Mouse (Mus musculus) midbrain, embryonic 16.5 days (tissue): Measurements from ENCODE around the gene Ulk4. TPM values are rescaled to one million over a fixed set of nuclear protein-coding genes. Genes with fewer than 3 reads are reported as not detected.

ENCODE experiments used
- ATAC-seq: fragments of 200-750 bp; cut with Nextera tagmentation; 2 replicates; pipeline ENCODE4 v1.8.0; 2017; ENCODE audit warnings: moderate TSS enrichment
- H3K27ac ChIP-seq: fragments of 300-500 bp; sonication (generic); 2 replicates; pipeline ENCODE4 v1.5.1; 2014; ENCODE audit warnings: mild to moderate bottlenecking, low read length, mixed read lengths
- H3K27me3 ChIP-seq: fragments of 300-500 bp; sonication (generic); 2 replicates; pipeline ENCODE4 v1.6.1; 2014; ENCODE audit warnings: low read depth, low read length, mixed read lengths; ENCODE audit not compliant: control insufficient read depth, insufficient read depth
- H3K36me3 ChIP-seq: fragments of 300-500 bp; sonication (generic); 2 replicates; pipeline ENCODE4 v1.6.1; 2014; ENCODE audit warnings: mild to moderate bottlenecking, low read length, moderate library complexity, mixed read lengths; ENCODE audit not compliant: control insufficient read depth, insufficient read depth
- H3K4me1 ChIP-seq: fragments of 300-500 bp; sonication (generic); 2 replicates; pipeline ENCODE4 v1.6.1; 2014; ENCODE audit warnings: mild to moderate bottlenecking, low read length, mixed read lengths; ENCODE audit not compliant: control insufficient read depth, insufficient read depth
- H3K4me2 ChIP-seq: fragments of 300-500 bp; sonication (generic); 2 replicates; pipeline ENCODE4 v1.6.1; 2014; ENCODE audit warnings: mild to moderate bottlenecking, low read length, mixed read lengths
- H3K4me3 ChIP-seq: fragments of 300-500 bp; sonication (generic); 2 replicates; pipeline ENCODE4 v1.5.1; 2014; ENCODE audit warnings: low read depth, mild to moderate bottlenecking, low read length, moderate library complexity, mixed read lengths
- H3K9ac ChIP-seq: fragments of 300-500 bp; sonication (generic); 2 replicates; pipeline ENCODE4 v1.6.1; 2014; ENCODE audit warnings: low read depth, low read length, mixed read lengths
- H3K9me3 ChIP-seq: fragments of 300-500 bp; sonication (generic); replicated peaks from 2 replicates; pipeline ENCODE4 v1.6.1; 2014; ENCODE audit warnings: mild to moderate bottlenecking, low read length, mixed read lengths; ENCODE audit not compliant: control insufficient read depth, poor library complexity, severe bottlenecking
- WGBS: fragments of 180-500 bp; shearing (Covaris S2); extraction: QIAGEN DNeasy Blood & Tissue Kit; methylation state at CpG from one replicate; pipeline ENCODE4 v1.1.7; 2014; 5-methylcytosine and 5-hydroxymethylcytosine counted together
- polyA plus RNA-seq: library from polyadenylated mRNA; unstranded; fragments of >200 nt; fragmentation: Nextera tagmentation; extraction: Ambion mirVana; gene quantifications from 2 replicates; pipeline ENCODE4 v1.2.1, GENCODE M21; 2015

Gene Ulk4
- polyA plus RNA-seq, 1 experiment from 2014 or later = 112 TPM

DNA sequence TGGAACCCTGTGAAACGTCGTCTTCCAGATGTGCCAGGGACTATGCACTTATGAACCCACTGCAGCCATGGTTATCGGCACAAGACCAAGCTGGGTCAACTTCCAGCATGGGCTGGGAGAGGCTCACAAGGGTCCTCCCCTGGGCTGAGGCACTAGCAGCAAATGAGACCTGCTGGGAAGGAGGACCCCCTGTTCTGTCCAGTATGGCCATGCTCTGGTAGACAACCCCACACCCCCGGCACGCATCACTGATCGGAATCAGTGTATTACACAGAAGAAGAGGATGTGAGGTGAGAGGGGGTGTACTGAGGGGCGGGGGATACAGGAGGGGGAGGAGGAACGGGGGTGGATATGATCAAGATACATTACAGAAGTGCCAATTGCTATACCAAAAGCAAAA, 148.1 kb downstream of the Ulk4 start:
- ATAC-seq = no peak
- Histone ChIP-seq H3K9me3 (no peaks in the 10 kb centered on the region), H3K27me3 (no peaks in the 10 kb centered on the region), H3K4me1 (0 out of 2 replicates have a peak, but pooled peaks cover 2% of the 10 kb centered on the region), H3K9ac (no peak overlapping the region), H3K4me3 (no peak overlapping the region), H3K36me3 (no peaks in the 10 kb centered on the region), H3K4me2 (no peak overlapping the region), H3K27ac (no peak overlapping the region)
- WGBS = 90% methylated on average over 8 of the region's 8 CpGs

GRCm38 (mm10) chr9:121127025-121127424, 150.0 kb downstream of the Ulk4 start:
- ATAC-seq = peak; percentile 78; the same call in 1 of the 2 replicates
- H3K4me3 ChIP-seq = no peak overlapping the region
- H3K9me3 ChIP-seq = no peaks in the 10 kb centered on the region
- no peak overlapping the region for H3K27ac ChIP-seq
- 0 out of 2 replicates have a peak, but pooled peaks cover 2% of the 10 kb centered on the region for H3K4me1 ChIP-seq
- H3K27me3 ChIP-seq = no peaks in the 10 kb centered on the region
- no peak overlapping the region for H3K4me2 ChIP-seq
- WGBS = 46% methylated on average over 2 of the region's 2 CpGs
- no peaks in the 10 kb centered on the region for H3K36me3 ChIP-seq
- no peak overlapping the region for H3K9ac ChIP-seq

- no peaks in the 10 kb centered on the region for H3K27me3 ChIP-seq
- 0 out of 2 replicates have a peak, but pooled peaks cover 2% of the 10 kb centered on the region for H3K4me1 ChIP-seq
- no peaks in the 10 kb centered on the region for H3K9me3 ChIP-seq
- ATAC-seq = no peak
- no peak overlapping the region for H3K4me2 ChIP-seq
- H3K27ac ChIP-seq = no peak overlapping the region
- no peak overlapping the region for H3K4me3 ChIP-seq
- WGBS = 80% methylated on average over 8 of the region's 8 CpGs
- H3K36me3 ChIP-seq = no peaks in the 10 kb centered on the region
- no peak overlapping the region for H3K9ac ChIP-seq
Measured at GRCm38 (mm10) chr9:121124705-121125104, 152.3 kb downstream of the Ulk4 start.

GRCm38 (mm10) chr9:121122039-121122438, 155.0 kb downstream of the Ulk4 start:
- no peak for ATAC-seq
- Histone ChIP-seq H3K27ac (no peak overlapping the region), H3K27me3 (no peaks in the 10 kb centered on the region), H3K4me3 (no peak overlapping the region), H3K4me2 (no peak overlapping the region), H3K4me1 (0 out of 2 replicates have a peak, but pooled peaks cover 2% of the 10 kb centered on the region), H3K36me3 (no peaks in the 10 kb centered on the region), H3K9me3 (no peaks in the 10 kb centered on the region), H3K9ac (no peak overlapping the region)
- WGBS = 77% methylated on average over 5 of the region's 5 CpGs

DNA sequence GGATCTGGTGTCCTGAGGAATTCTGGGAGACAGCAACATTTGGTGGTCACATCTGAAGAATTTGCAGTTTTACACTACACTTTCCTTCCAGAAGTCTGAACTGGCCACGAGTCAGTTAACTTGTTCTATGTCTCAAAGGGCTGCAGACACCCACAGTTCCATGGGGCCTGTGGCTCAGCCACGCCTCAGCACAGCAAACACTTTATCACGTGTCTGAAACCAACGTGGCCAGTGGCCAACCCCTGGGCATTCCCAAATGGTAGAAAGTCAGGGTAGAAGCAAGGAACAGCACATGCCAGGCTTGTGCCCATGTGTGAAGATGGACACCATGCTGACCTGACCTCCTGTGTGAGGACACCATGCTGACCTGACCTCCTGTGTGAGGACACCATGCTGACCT, 159.1 kb downstream of the Ulk4 start:
- Histone ChIP-seq H3K36me3 (no peaks in the 10 kb centered on the region), H3K9me3 (no peaks in the 10 kb centered on the region), H3K9ac (no peak overlapping the region), H3K4me2 (no peak overlapping the region), H3K4me3 (no peak overlapping the region), H3K27me3 (no peaks in the 10 kb centered on the region; the same call in 1 of the 2 replicates), H3K4me1 (no peaks in the 10 kb centered on the region), H3K27ac (no peak overlapping the region)
- ATAC-seq = no peak
- WGBS = 77% methylated on average over 4 of the region's 4 CpGs

- Histone ChIP-seq H3K4me1 (peaks cover 12% of the 10 kb centered on the region; the same call in 1 of the 2 replicates), H3K4me3 (no peak overlapping the region), H3K9ac (no peak overlapping the region), H3K36me3 (no peaks in the 10 kb centered on the region), H3K27me3 (no peaks in the 10 kb centered on the region; the same call in 1 of the 2 replicates), H3K27ac (no peak overlapping the region), H3K9me3 (no peaks in the 10 kb centered on the region), H3K4me2 (no peak overlapping the region)
- ATAC-seq = no peak
- 38% methylated on average over 1 of the region's 1 CpGs for WGBS
Measured at GRCm38 (mm10) chr9:121112131-121112530, 164.9 kb downstream of the Ulk4 start.

- H3K27ac ChIP-seq = peak overlapping the region; percentile 56
- peak; percentile 62; the same call in 1 of the 2 replicates for ATAC-seq
- H3K36me3 ChIP-seq = no peaks in the 10 kb centered on the region
- H3K9ac ChIP-seq = no peak overlapping the region
- H3K27me3 ChIP-seq = no peaks in the 10 kb centered on the region
- peaks cover 13% of the 10 kb centered on the region; the same call in 1 of the 2 replicates for H3K4me1 ChIP-seq
- H3K9me3 ChIP-seq = no peaks in the 10 kb centered on the region
- H3K4me2 ChIP-seq = no peak overlapping the region
- WGBS = 13% methylated on average over 10 of the region's 10 CpGs
- H3K4me3 ChIP-seq = no peak overlapping the region
Measured at GRCm38 (mm10) chr9:121108110-121108509, 168.9 kb downstream of the Ulk4 start.

GRCm38 (mm10) chr9:121107643-121108042, 169.4 kb downstream of the Ulk4 start:
- ATAC-seq = peak; percentile 75
- no peak overlapping the region for H3K4me3 ChIP-seq
- H3K27me3 ChIP-seq = no peaks in the 10 kb centered on the region
- no peak overlapping the region for H3K4me2 ChIP-seq
- 61% methylated on average over 5 of the region's 5 CpGs for WGBS
- H3K9ac ChIP-seq = peak overlapping the region; percentile 22; the same call in 1 of the 2 replicates
- H3K27ac ChIP-seq = peak overlapping the region; percentile 56
- no peaks in the 10 kb centered on the region for H3K9me3 ChIP-seq
- no peaks in the 10 kb centered on the region for H3K36me3 ChIP-seq
- H3K4me1 ChIP-seq = peaks cover 13% of the 10 kb centered on the region; the same call in 1 of the 2 replicates

DNA sequence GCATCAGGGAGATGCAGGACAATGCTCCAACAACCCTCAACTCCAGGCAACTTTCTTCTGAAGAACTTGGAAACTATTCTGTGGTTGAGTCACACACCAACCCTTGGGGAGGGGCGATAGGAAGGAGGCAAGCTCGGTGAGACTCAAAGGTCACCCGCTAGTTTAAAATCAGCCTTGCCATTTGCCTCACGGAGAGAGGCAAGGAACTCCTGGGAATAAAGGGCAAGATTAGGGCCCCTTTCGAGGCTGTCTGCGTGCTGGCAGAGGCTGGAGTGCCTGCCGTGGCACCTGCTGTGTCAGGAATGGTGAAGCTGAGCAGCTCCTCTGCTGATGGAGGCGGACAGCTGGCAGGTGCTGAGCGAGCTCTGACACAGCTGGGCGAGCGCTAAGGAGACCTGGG, 169.9 kb downstream of the Ulk4 start:
- no peak overlapping the region for H3K4me2 ChIP-seq
- peaks cover 13% of the 10 kb centered on the region; the same call in 1 of the 2 replicates for H3K4me1 ChIP-seq
- 20% methylated on average over 11 of the region's 11 CpGs for WGBS
- peak overlapping the region; percentile 22; the same call in 1 of the 2 replicates for H3K9ac ChIP-seq
- peak overlapping the region; percentile 56; the same call in 1 of the 2 replicates for H3K27ac ChIP-seq
- no peaks in the 10 kb centered on the region for H3K9me3 ChIP-seq
- no peak overlapping the region for H3K4me3 ChIP-seq
- H3K36me3 ChIP-seq = no peaks in the 10 kb centered on the region
- 0 out of 2 replicates have a peak, but pooled peaks have one; percentile 18 for ATAC-seq
- H3K27me3 ChIP-seq = no peaks in the 10 kb centered on the region
